Mouse (Mus musculus) embryo, embryonic 10.5 days (tissue): Measurements from ENCODE around the gene Gnai1.

ENCODE experiments used
- DNase-seq: peaks from one replicate; pipeline ENCODE4 v3.0.0-alpha.2; 2015; ENCODE audit warnings: low spot score

Gene Gnai1

DNA sequence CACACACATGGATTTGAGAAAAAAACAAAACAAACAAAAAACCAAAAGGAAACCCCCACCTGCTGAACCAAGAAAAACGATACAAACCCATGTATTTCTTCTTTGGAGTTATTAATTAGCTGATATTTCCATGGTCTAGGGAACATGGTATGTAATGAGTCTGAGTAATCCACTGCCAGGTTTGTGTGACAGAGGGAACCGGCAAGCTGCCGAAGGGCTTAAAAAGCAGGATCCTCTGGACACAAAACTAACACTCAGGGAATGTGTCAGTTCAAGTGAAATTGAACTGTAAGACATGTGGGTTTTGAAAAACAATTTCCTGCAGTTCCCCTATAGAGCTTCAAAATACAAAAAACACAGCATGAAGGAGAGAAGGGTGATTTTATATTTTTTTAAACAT is 72.1 kb downstream of the Gnai1 start:
- no peak for DNase-seq

DNA sequence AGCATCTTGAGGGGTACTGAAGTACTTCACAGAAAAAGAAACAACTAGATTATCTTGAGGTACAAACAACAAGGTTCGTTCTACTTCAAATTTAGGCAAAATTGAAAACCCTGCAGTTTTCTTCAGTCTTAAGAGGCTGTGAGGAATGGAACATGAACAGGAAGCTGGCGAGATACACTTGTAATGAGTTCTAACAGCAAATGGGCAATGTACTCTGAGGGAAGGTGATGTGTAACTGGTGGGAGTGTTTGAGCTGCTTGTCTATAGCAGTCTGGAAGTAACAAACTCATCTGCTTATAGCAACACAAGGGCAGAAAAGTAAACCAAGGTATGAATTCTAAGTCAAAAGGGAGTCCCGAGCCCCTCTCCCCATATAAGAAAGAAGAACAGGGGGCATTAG is 78.1 kb downstream of the Gnai1 start:
- no peak for DNase-seq

DNA sequence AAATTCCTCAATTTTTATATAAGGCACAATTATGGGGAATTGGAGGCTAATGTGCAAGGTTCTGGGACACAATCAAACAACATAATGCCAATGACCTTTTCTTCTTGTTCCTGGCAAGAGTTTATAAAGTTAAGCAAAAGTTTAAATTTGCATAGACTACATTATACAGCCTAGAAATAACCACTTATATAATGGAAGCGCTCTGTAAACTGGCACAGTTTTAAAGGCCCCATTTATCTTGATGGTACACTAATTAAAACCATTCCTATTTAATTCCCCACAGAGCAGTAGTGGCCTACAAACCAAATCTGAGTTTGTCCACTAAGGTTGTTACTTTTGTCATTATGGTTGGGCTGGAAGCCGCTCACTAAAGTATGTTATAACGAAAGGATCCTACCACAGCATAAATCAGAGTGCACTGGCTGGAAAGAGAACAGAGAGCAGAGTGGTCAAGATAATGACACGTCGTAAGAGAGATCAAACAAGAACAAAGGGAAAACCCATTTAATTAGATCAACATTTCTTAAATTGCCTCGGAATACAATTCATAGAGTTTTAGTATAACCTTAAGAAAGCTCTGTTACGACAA is 85.7 kb downstream of the Gnai1 start:
- no peak for DNase-seq

DNA sequence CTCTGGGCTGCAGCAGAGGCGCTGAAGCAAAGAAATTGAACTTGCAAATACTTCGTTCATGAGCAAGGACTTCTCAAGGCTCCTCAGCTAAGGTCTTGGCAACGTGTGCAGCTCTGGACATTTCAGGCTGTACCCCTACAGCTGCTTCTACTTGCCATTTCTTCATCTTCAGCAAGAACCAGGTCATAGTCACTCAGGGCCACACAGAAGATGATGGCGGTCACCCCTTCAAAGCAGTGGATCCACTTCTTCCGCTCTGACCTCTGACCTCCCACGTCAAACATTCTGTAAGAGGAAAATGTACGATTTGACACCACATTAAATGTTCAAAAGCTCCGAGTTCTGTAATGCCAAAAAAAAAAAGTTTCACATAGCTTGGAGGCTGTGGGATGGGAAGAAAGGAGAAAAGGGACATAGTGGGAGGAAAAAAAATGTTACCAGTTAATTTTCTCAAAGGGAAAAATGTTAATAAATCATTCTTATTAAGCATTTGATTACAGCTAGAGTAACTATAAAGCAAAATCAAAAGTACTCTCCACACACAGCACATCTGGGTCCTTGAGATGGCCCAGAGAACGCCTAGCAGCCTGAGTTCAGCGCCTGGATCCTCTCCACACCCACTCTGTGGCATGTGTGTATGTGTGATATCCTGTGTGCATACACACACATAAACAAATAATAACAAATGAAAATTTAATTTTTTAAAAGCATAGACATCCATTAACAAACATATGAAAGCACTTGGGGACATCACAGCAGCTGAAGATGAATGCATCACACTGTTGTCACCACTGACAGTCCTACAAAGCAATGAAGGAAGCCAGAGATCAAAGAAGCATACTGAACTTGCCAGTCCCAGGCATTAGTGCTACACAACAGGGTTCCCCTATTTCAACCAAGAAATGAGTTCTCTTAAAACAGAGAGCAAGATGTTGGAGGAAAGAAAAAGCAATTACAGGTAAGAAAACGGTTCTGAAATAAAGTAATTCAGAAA is 86.6 kb downstream of the Gnai1 start:
- no peak for DNase-seq

DNA sequence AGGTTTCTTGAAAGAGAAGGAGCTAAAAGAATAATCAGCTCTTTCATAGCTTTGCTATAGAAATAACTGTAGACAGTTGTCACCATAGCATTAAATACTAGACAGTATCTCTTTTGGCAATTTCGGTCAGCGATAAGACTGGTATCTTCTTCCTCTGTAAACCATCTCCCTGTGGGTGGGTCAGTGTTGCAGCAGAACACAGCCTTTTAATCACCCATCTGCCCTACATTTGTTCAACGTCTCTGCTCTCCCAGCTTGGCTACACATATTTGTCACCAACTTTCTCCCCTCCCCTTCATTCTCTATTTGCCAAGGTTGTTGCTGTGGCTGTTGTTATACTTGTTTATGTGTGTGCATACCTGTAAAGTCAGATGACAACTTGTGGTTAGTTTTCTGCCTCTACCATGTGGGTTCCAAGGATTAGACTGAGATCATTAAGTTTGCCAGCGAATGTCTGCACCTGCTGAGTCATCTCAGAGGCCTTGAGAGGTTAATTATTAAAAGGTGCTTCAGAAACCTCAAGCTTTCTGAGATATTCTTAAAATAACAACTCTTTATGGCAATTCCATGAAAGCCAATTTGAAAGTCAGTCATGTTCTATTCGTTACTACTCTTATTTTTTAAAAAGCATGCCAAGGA is 109.7 kb downstream of the Gnai1 start:
- DNase-seq: no peak

DNA sequence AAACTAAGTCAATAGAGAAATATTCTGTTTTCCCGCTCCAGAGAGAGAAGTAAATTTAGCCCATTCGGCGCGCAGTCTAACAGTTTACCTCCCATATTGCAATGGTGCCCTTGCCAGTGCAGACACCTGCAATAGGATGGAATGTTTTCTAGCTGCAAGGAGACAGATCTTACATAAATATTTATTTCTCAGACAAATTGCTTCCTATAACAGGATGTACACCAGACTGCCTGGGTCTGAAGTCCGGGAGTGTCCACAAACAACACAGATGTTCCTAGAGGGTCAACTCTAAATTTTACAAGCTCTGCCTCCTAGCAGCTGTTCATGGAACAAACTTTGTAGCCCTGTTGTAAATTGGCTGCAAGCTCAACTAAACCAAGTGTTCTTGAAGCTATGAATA is 111.0 kb downstream of the Gnai1 start:
- DNase-seq: no peak

DNA sequence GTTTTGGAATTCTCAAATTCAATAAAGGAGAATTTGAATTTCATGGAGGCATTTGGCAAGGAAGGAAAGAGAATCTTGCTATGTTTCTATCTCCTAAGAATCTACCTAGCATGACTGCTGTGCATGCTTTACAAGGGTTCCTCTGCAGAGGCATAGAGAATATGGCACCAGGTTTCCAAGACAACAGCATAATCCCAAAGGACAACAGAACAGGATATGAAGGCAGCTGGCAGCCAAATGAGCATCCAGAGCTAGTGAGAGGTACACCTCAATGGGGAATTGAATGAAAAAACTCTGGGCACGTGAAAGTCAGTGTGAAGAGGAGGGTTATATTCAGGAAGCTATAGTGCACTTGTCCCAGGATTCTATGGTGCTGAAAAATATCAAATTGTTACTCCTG is 130.8 kb downstream of the Gnai1 start:
- peak; percentile 14 for DNase-seq

DNA sequence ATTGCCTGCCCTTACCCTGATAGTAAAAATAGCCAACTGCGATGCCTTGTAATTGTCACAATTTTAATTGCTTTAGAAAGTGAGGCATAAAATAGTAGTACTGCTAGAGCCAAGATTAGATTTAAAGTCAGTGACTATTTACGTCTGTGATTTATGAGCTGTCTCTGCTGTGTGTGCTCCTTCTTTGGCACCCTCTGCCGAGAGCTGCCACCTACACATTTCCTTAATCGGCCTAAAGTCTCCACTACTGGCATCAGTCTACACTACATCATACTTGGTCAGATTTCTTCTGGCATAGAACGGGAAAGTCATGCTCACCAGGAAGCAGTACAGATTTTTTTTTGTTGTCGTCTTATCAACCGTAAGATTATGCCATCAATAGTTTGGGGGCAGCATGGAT is 131.3 kb downstream of the Gnai1 start:
- no peak for DNase-seq

DNA sequence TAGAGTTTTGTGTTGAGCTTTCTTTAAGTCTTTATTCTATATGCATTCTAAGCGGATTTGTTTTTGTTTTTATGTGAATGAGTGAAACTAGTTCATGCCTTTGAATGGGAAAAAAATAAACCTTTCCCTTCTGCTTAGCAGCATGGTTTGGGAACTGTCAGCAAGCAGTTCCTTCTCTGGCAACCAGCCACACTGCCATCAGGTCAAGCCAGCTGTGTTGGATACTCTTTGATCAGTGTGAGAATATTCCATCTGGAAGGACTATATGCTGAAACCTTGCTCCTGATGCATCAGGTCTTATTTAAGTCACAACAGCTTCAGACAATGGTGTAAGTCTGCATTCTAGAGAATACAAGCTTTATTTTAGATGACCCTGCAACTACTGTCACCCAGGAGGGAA is 139.3 kb downstream of the Gnai1 start:
- no peak for DNase-seq

DNA sequence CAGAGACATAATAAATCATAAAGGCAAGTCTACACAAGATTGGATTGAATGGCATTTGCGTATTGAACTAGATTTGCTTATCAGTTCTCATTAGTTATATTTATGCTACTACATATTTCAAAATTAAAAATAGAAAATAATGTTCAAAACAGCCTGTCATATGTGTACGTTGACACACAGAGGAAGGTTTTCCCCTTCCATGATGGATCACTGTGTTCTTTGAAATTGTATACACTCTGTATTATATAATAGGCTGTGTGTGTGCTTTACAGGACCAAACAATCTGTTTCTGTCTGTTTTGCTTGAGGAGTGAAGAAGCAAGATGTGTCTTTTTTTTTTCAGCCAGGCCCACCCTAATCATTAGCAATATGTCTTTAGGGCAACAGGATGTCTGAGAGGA is 141.9 kb downstream of the Gnai1 start:
- no peak for DNase-seq

DNA sequence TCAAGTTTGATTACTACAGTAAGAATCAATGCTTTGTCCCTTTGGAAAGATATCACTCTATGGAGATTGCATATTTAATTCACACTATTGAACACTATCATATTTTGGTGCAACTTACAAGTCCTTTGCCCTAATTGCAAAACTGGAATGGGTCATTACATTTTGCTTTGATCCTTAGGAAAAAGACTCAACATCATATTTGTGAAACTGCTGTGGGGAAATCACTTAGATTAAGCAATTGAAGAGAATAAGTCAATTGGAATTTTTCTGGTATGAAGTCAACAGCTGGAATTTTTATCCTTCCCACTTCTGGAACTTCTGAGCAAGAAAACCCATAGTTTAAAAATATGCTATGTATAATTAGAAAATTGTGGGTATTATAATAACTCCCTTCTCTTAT is 142.3 kb downstream of the Gnai1 start:
- DNase-seq: no peak
